Mouse (Mus musculus): ENCODE results near the gene Zfp692. TPM values are rescaled to one million over a fixed set of nuclear protein-coding genes. Genes with fewer than 3 reads are reported as not detected.

The Zfp692 gene
- polyA plus RNA-seq, 1 experiment from 2014 or later, result 32.4 TPM

DNA sequence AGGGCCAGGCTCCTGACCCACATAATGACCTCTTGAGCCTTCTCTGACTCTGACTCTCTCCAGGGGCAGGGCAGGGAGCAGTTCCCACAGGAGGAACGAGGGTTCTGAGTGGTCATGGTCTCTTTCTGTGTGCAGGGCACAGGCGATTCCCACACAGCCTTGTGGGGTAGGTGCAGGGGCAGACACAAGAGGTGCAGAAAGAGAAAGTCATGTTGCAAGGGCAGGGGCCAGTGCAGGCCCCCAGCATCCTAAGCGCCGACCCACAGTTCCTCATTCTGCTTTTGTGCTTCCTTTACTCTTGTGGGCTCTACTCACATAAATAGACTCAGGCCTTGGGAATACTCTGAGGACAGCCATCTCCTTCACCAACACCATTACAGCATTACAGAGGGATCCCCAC, 31.1 kb upstream of the Zfp692 start:
- Histone ChIP-seq H3K27me3 (ENCODE audit: control insufficient read depth, insufficient read depth, low read depth, low read length) (no peaks in the 10 kb centered on the region), H3K4me3 (ENCODE audit: low read depth, low read length) (no peak overlapping the region), H3K36me3 (ENCODE audit: control insufficient read depth, insufficient read depth, low read length) (no peaks in the 10 kb centered on the region), H3K9ac (ENCODE audit: low read depth, low read length) (no peak overlapping the region), H3K9me3 (replicated peaks; ENCODE audit: control insufficient read depth, low read length, poor library complexity, severe bottlenecking) (no peaks in the 10 kb centered on the region), H3K27ac (ENCODE audit: low read length) (no peak overlapping the region), H3K4me1 (ENCODE audit: control insufficient read depth, insufficient read depth, low read length) (no peaks in the 10 kb centered on the region), H3K4me2 (ENCODE audit: low read length) (no peak overlapping the region)
- 78% methylated on average over 4 of the region's 4 CpGs for WGBS
- no peak for ATAC-seq

GRCm38 (mm10) chr11:58281970-58282496, 24.8 kb upstream of the Zfp692 start:
- Histone ChIP-seq H3K9me3 (replicated peaks; ENCODE audit: control insufficient read depth, low read length, poor library complexity, severe bottlenecking) (no peaks in the 10 kb centered on the region), H3K9ac (ENCODE audit: low read depth, low read length) (no peak overlapping the region), H3K27me3 (ENCODE audit: control insufficient read depth, insufficient read depth, low read depth, low read length) (no peaks in the 10 kb centered on the region), H3K36me3 (ENCODE audit: control insufficient read depth, insufficient read depth, low read length) (no peaks in the 10 kb centered on the region), H3K4me2 (ENCODE audit: low read length) (no peak overlapping the region), H3K4me1 (ENCODE audit: control insufficient read depth, insufficient read depth, low read length) (no peaks in the 10 kb centered on the region), H3K4me3 (ENCODE audit: low read depth, low read length) (no peak overlapping the region), H3K27ac (ENCODE audit: low read length) (no peak overlapping the region)
- whole genome bisulfite sequencing, result 87% methylated on average over 13 of the region's 13 CpGs
- no peak for ATAC-seq

DNA sequence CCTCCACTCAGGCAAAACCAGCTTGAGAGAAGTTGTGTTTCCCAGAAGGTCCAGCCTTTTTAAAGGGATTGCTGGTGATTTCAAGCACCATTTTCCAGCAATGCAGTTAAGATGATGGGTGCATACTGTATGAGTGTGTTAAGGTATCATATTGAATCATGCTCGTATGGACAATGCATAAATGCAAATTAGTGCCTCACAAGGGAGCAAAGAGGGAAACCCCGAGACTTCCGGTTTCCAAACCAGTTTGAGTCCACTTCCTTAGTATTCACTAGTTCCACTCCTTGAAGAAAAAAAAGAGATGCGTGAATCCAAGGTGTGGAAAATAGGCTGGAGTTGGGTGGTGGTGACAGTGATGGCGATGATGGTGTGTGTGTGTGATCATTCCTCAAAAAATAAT, 24.4 kb upstream of the Zfp692 start:
- no peaks in the 10 kb centered on the region for H3K9me3 ChIP-seq (replicated peaks; ENCODE audit: control insufficient read depth, low read length, poor library complexity, severe bottlenecking)
- WGBS, result 93% methylated on average over 5 of the region's 5 CpGs
- H3K4me2 ChIP-seq (ENCODE audit: low read length), result no peak overlapping the region
- H3K4me1 ChIP-seq (ENCODE audit: control insufficient read depth, insufficient read depth, low read length), result no peaks in the 10 kb centered on the region
- H3K36me3 ChIP-seq (ENCODE audit: control insufficient read depth, insufficient read depth, low read length), result no peaks in the 10 kb centered on the region
- no peak overlapping the region for H3K9ac ChIP-seq (ENCODE audit: low read depth, low read length)
- ATAC-seq, result no peak
- H3K27ac ChIP-seq (ENCODE audit: low read length), result no peak overlapping the region
- no peaks in the 10 kb centered on the region for H3K27me3 ChIP-seq (ENCODE audit: control insufficient read depth, insufficient read depth, low read depth, low read length)
- no peak overlapping the region for H3K4me3 ChIP-seq (ENCODE audit: low read depth, low read length)

DNA sequence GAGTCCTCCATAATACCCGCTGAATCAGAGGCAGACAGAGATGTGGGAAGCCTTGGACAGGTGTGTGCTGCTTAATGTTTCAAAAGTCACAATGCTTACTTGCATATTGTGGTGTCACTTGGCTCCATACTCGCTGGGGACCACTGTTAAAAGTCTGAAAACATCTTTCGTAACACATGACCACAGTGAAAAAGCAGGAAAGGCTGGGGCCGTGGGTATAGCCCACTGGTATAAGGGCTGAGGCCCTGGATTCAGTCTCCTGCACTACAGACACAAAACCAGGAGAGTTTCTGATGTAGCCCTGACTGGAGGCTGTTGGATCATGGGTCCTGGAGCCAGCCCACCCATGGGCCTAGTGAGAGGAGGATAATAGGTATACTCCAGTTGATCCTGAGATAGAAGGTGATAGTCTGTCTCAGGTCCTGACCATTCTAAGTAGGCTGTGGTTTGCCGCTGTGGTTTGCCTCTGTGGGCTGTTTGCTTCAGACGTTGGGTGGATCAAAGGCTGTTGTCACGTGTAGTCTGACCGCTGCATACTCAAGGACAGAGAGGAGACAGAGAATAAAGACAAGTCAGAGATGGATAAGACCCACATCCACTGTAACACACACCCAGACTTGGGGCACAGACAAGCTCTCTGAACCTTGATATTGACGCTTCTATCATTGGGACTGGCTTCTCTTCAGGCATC, 16.7 kb upstream of the Zfp692 start:
- WGBS, result 82% methylated on average over 9 of the region's 9 CpGs
- no peak for ATAC-seq
- Histone ChIP-seq H3K9me3 (replicated peaks; ENCODE audit: control insufficient read depth, low read length, poor library complexity, severe bottlenecking) (no peaks in the 10 kb centered on the region), H3K9ac (ENCODE audit: low read depth, low read length) (no peak overlapping the region), H3K4me1 (ENCODE audit: control insufficient read depth, insufficient read depth, low read length) (no peaks in the 10 kb centered on the region), H3K27me3 (ENCODE audit: control insufficient read depth, insufficient read depth, low read depth, low read length) (no peaks in the 10 kb centered on the region), H3K36me3 (ENCODE audit: control insufficient read depth, insufficient read depth, low read length) (no peaks in the 10 kb centered on the region), H3K4me3 (ENCODE audit: low read depth, low read length) (no peak overlapping the region), H3K27ac (ENCODE audit: low read length) (no peak overlapping the region), H3K4me2 (ENCODE audit: low read length) (no peak overlapping the region)

- 81% methylated on average over 4 of the region's 4 CpGs for WGBS
- H3K27me3 ChIP-seq (ENCODE audit: control insufficient read depth, insufficient read depth, low read depth, low read length), result no peaks in the 10 kb centered on the region
- no peak overlapping the region for H3K4me2 ChIP-seq (ENCODE audit: low read length)
- no peak overlapping the region for H3K27ac ChIP-seq (ENCODE audit: low read length)
- no peak overlapping the region for H3K4me3 ChIP-seq (ENCODE audit: low read depth, low read length)
- no peaks in the 10 kb centered on the region for H3K9me3 ChIP-seq (replicated peaks; ENCODE audit: control insufficient read depth, low read length, poor library complexity, severe bottlenecking)
- H3K9ac ChIP-seq (ENCODE audit: low read depth, low read length), result no peak overlapping the region
- no peak for ATAC-seq
- no peaks in the 10 kb centered on the region for H3K36me3 ChIP-seq (ENCODE audit: control insufficient read depth, insufficient read depth, low read length)
- no peaks in the 10 kb centered on the region for H3K4me1 ChIP-seq (ENCODE audit: control insufficient read depth, insufficient read depth, low read length)
These were observed 16.1 kb upstream of the Zfp692 start for GRCm38 (mm10) chr11:58290812-58291211.

DNA sequence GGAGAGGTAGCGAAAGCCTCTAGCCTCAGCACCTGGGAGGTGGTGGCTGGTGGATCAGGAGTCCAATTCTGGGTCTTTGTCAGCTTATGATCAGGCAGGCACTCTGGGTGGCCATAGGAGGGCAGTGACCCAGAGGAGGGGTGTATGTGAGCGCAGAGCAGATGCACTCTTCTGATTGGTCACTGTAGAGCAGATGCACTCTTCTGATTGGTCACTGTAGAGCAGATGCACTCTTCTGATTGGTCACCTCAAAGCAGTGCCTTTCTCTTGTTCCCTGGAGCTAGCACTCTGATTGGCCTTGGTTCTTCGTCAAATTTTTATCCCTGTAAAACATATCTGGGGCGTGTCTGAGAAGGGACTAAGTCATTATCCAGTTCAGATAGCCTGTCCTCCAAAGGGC, 14.1 kb upstream of the Zfp692 start:
- no peaks in the 10 kb centered on the region for H3K4me1 ChIP-seq (ENCODE audit: control insufficient read depth, insufficient read depth, low read length)
- H3K4me3 ChIP-seq (ENCODE audit: low read depth, low read length), result no peak overlapping the region
- no peak overlapping the region for H3K9ac ChIP-seq (ENCODE audit: low read depth, low read length)
- no peak overlapping the region for H3K27ac ChIP-seq (ENCODE audit: low read length)
- H3K9me3 ChIP-seq (replicated peaks; ENCODE audit: control insufficient read depth, low read length, poor library complexity, severe bottlenecking), result no peaks in the 10 kb centered on the region
- 56% methylated on average over 4 of the region's 4 CpGs for WGBS
- no peak overlapping the region for H3K4me2 ChIP-seq (ENCODE audit: low read length)
- H3K36me3 ChIP-seq (ENCODE audit: control insufficient read depth, insufficient read depth, low read length), result no peaks in the 10 kb centered on the region
- H3K27me3 ChIP-seq (ENCODE audit: control insufficient read depth, insufficient read depth, low read depth, low read length), result no peaks in the 10 kb centered on the region
- ATAC-seq, result no peak

- Histone ChIP-seq H3K4me2 (ENCODE audit: low read length) (no peak overlapping the region), H3K27ac (ENCODE audit: low read length) (no peak overlapping the region), H3K27me3 (ENCODE audit: control insufficient read depth, insufficient read depth, low read depth, low read length) (no peaks in the 10 kb centered on the region), H3K9ac (ENCODE audit: low read depth, low read length) (no peak overlapping the region), H3K4me3 (ENCODE audit: low read depth, low read length) (no peak overlapping the region), H3K9me3 (replicated peaks; ENCODE audit: control insufficient read depth, low read length, poor library complexity, severe bottlenecking) (no peaks in the 10 kb centered on the region), H3K36me3 (ENCODE audit: control insufficient read depth, insufficient read depth, low read length) (no peaks in the 10 kb centered on the region), H3K4me1 (ENCODE audit: control insufficient read depth, insufficient read depth, low read length) (no peaks in the 10 kb centered on the region; the same call in 1 of the 2 replicates)
- ATAC-seq, result no peak
- 16% methylated on average over 6 of the region's 6 CpGs for WGBS
These were observed 9.5 kb upstream of the Zfp692 start for GRCm38 (mm10) chr11:58297396-58297795.

DNA sequence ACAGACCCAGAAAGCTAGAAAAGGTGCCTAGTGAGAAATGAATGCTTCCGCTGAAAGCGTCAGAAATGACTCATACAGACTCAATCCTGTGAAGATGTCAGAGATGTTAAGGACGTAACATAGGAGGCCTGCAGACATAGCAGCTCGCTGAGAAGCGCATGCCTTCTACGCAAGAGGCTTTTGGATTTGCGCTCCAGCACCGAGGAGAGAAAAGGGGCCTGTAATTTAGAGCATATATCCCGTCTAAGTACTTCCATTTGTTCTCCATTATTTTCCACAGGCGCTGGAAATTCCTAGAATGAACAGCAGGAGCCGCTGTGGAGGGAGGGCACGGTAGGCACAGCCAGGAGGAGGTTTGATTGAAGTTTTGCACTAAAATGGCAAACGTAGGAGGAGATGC, 5.8 kb upstream of the Zfp692 start:
- 9% methylated on average over 13 of the region's 13 CpGs for WGBS
- Histone ChIP-seq H3K27ac (ENCODE audit: low read length) (peak overlapping the region; percentile 74), H3K4me3 (ENCODE audit: low read depth, low read length) (peak overlapping the region; percentile 63), H3K36me3 (ENCODE audit: control insufficient read depth, insufficient read depth, low read length) (no peaks in the 10 kb centered on the region), H3K27me3 (ENCODE audit: control insufficient read depth, insufficient read depth, low read depth, low read length) (no peaks in the 10 kb centered on the region), H3K4me1 (ENCODE audit: control insufficient read depth, insufficient read depth, low read length) (peaks cover 6% of the 10 kb centered on the region), H3K4me2 (ENCODE audit: low read length) (peak overlapping the region; percentile 58), H3K9me3 (replicated peaks; ENCODE audit: control insufficient read depth, low read length, poor library complexity, severe bottlenecking) (no peaks in the 10 kb centered on the region), H3K9ac (ENCODE audit: low read depth, low read length) (peak overlapping the region; percentile 61)
- ATAC-seq, result peak; percentile 22

DNA sequence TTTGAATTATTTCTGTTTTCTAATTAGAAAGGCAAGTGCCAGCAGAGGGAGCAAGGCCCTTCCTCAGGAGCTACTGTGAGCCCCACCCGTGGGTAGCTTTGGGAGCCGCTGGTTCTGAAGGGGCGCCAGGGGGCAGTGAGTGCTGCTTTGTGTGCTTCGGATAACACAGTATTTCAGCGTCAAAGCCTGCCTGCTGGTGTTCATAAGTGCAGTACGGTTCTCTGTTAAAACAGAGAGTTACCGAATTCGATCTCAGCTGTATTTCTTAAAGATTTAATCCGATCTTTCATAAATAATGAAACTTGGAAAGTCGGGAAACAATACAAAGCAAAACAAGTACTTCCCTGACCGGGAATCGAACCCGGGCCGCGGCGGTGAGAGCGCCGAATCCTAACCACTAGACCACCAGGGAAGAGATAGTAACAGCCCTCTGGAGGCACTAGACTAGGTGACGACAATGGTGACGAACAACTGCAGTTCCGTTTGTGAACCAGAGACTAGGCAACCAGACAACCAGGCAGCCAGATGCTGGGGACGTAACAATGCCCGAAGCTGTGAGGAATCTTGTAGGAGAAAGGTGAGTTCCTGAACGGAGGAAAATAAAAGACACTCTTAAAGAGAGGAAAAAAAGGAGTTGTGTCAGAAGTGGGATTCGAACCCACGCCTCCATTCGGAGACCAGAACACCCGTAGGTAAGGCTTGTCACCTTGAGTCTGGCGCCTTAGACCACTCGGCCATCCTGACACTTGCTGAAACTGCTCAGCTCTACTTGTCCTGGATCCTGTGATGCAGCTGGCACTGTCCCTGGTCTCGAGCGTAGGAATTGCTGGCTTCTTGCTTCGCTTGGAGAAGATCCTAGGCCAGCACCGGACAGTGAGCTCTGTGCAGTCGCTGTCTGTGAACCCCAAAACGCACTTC, 4.8 kb upstream of the Zfp692 start:
- H3K27me3 ChIP-seq (ENCODE audit: control insufficient read depth, insufficient read depth, low read depth, low read length), result no peaks in the 10 kb centered on the region
- H3K27ac ChIP-seq (ENCODE audit: low read length), result peak overlapping the region; percentile 88
- H3K4me3 ChIP-seq (ENCODE audit: low read depth, low read length), result peak overlapping the region; percentile 63
- WGBS, result under 1% methylated on average over 36 of the region's 36 CpGs
- H3K4me1 ChIP-seq (ENCODE audit: control insufficient read depth, insufficient read depth, low read length), result peaks cover 10% of the 10 kb centered on the region
- H3K36me3 ChIP-seq (ENCODE audit: control insufficient read depth, insufficient read depth, low read length), result no peaks in the 10 kb centered on the region
- H3K4me2 ChIP-seq (ENCODE audit: low read length), result peak overlapping the region; percentile 64
- H3K9ac ChIP-seq (ENCODE audit: low read depth, low read length), result peak overlapping the region; percentile 67
- peak; percentile 91 for ATAC-seq
- no peaks in the 10 kb centered on the region for H3K9me3 ChIP-seq (replicated peaks; ENCODE audit: control insufficient read depth, low read length, poor library complexity, severe bottlenecking)

All from midbrain, embryonic 16.5 days (tissue).